Mouse (Mus musculus) midbrain, embryonic 13.5 days (tissue): ENCODE measurements around the gene Gm45837. TPM values are rescaled to one million over a fixed set of nuclear protein-coding genes. Genes with fewer than 3 reads are reported as not detected.

ENCODE experiments used
- ATAC-seq: fragments of 200-750 bp; cut with Nextera tagmentation; 2 replicates; pipeline ENCODE4 v1.8.0; 2017; ENCODE audit warnings: mild to moderate bottlenecking, moderate TSS enrichment, moderate library complexity
- H3K27ac ChIP-seq: fragments of 300-500 bp; sonication (generic); 2 replicates; pipeline ENCODE4 v1.5.1; 2015; ENCODE audit warnings: inconsistent platforms, mild to moderate bottlenecking, moderate library complexity
- H3K27me3 ChIP-seq: fragments of 300-500 bp; sonication (generic); 2 replicates; pipeline ENCODE4 v1.6.1; 2015; ENCODE audit warnings: mild to moderate bottlenecking, inconsistent platforms
- H3K36me3 ChIP-seq: fragments of 300-500 bp; sonication (generic); 2 replicates; pipeline ENCODE4 v1.6.1; 2015; ENCODE audit warnings: mild to moderate bottlenecking, inconsistent platforms
- H3K4me1 ChIP-seq: fragments of 300-500 bp; sonication (generic); replicated peaks from 2 replicates; pipeline ENCODE4 v1.6.1; 2015; ENCODE audit warnings: inconsistent platforms
- H3K4me2 ChIP-seq: fragments of 300-500 bp; sonication (generic); replicated peaks from 2 replicates; pipeline ENCODE4 v1.6.1; 2015; ENCODE audit warnings: moderate library complexity, mild to moderate bottlenecking, inconsistent platforms
- H3K4me3 ChIP-seq: fragments of 300-500 bp; sonication (generic); replicated peaks from 2 replicates; pipeline ENCODE4 v1.5.1; 2015; ENCODE audit warnings: mild to moderate bottlenecking, inconsistent platforms
- H3K9ac ChIP-seq: fragments of 300-500 bp; sonication (generic); replicated peaks from 2 replicates; pipeline ENCODE4 v1.6.1; 2015; ENCODE audit warnings: mild to moderate bottlenecking, inconsistent platforms
- H3K9me3 ChIP-seq: fragments of 300-500 bp; sonication (generic); 2 replicates; pipeline ENCODE4 v1.6.1; 2016; ENCODE audit warnings: mild to moderate bottlenecking, inconsistent platforms
- WGBS: fragments of 180-500 bp; shearing (Covaris S2); methylation state at CpG from one replicate; pipeline ENCODE4 v1.1.7; 2015; 5-methylcytosine and 5-hydroxymethylcytosine counted together
- polyA plus RNA-seq: library from polyadenylated mRNA; unstranded; fragments of >200 nt; fragmentation: Nextera tagmentation; extraction: Ambion mirVana; gene quantifications from 2 replicates; pipeline ENCODE4 v1.2.1, GENCODE M21; 2015

The Gm45837 gene
- polyA plus RNA-seq, 1 experiment from 2014 or later: not detected

DNA sequence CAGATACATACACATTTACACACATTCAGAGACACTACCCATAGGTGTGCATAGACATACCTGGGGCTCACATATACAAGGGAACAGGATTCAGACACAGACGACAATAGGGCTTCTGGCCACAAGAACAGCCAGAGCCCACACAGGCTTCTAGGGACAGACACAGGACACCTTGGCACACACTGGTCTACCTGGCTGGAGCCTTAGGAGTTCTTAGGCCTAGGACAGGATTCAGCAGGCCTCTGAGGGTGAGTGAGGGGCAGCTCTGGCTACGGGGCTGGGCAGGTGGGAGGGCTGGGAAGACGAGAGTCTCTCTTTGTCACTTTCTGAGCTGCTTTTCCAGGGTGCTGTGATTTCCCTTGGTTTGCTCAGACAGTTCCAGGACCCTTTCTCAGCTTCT lies 32.4 kb upstream of the Gm45837 start:
- Histone ChIP-seq H3K9me3 (no peaks in the 10 kb centered on the region), H3K4me3 (no peak overlapping the region), H3K4me1 (peaks cover 14% of the 10 kb centered on the region), H3K9ac (no peak overlapping the region), H3K36me3 (no peaks in the 10 kb centered on the region), H3K27me3 (no peaks in the 10 kb centered on the region), H3K4me2 (peak overlapping the region; percentile 1; the same call in 1 of the 2 replicates), H3K27ac (no peak overlapping the region)
- ATAC-seq: no peak
- WGBS: 53% methylated on average over 3 of the region's 3 CpGs

DNA sequence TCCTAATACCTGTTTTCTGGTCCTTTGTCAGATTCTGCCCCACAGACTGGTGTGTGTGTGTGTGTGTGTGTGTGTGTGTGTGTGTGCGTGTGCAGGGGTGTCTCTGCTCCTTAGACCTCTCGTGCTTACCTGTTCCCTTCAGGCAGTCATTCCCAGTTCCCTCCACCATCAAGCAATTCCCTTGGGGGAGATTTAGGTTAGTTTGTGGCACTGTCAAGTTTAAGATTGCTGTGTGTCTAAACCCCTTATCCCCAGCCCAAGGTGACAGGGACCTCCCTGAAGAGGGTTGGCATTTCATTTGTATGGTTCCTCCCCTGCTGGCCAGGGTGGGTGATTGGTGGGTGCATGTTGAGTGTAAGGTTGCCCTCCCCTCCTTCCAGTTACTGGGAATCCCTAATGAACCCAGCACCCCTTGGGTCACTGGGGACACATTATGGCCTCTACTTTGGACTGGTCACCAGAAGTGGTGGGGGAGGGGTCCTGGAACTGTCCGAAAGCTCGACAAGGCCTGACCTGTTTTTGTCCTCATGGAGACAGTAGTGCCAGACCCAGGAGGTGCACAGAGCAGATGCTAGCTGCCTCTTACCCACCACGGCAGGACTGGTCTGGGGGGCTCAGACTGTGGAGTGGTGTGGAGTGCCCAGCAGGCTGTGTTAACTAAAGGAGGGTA lies 31.8 kb upstream of the Gm45837 start:
- Histone ChIP-seq H3K9ac (no peak overlapping the region), H3K4me3 (no peak overlapping the region), H3K36me3 (no peaks in the 10 kb centered on the region), H3K4me1 (peaks cover 12% of the 10 kb centered on the region), H3K27me3 (no peaks in the 10 kb centered on the region), H3K27ac (no peak overlapping the region), H3K4me2 (0 out of 2 replicates have a peak overlapping the region, but pooled peaks have one; percentile 1), H3K9me3 (no peaks in the 10 kb centered on the region)
- ATAC-seq: no peak
- 70% methylated on average over 5 of the region's 5 CpGs for WGBS

DNA sequence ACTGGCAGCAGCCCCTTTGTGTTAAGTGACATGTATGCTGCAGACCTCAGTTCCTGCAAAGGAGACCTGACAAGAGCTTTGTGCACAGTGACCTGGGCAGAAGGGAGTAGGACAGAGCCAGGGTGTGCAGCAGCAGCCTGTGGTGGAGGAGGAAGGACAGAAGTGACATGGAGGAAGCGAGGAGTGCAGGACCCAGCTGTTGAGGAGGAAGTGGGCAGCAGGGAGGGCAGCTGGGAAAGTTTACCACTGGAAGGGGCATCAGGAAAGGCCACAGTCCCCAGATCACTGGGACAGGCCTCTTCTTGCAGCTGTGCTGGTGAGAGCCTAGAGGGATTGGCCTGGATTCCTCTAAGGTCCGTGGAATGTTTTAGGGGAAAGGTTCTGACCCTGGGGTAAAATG lies 31.0 kb upstream of the Gm45837 start:
- no peaks in the 10 kb centered on the region for H3K36me3 ChIP-seq
- no peak overlapping the region for H3K27ac ChIP-seq
- no peak for ATAC-seq
- no peak overlapping the region for H3K4me2 ChIP-seq
- H3K4me1 ChIP-seq: peaks cover 11% of the 10 kb centered on the region
- no peaks in the 10 kb centered on the region for H3K27me3 ChIP-seq
- 91% methylated on average over 2 of the region's 2 CpGs for WGBS
- no peak overlapping the region for H3K4me3 ChIP-seq
- no peak overlapping the region for H3K9ac ChIP-seq
- no peaks in the 10 kb centered on the region for H3K9me3 ChIP-seq

DNA sequence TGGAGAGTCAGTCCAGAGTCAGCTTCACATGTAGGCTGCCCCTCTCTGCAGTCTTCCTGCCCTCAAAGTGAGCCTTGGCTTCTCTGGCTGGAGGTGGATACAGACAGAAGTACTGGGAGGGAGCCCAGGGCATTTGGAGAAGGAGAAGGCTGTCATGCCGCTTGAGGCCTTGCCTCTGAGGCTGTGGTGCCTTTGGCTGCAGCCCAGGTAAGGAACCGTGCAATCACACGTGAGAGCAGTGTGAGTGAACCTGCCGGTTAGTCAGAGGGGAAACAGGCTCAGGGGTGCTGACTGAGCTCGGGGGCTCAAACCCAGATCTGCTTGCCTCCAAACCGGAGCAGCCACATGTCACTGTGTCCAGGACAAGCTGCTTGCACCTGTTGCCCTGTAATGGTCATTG lies 29.2 kb upstream of the Gm45837 start:
- ATAC-seq: no peak
- no peak overlapping the region for H3K27ac ChIP-seq
- H3K36me3 ChIP-seq: no peaks in the 10 kb centered on the region
- H3K9me3 ChIP-seq: no peaks in the 10 kb centered on the region
- peaks cover 18% of the 10 kb centered on the region for H3K4me1 ChIP-seq
- WGBS: 82% methylated on average over 6 of the region's 6 CpGs
- no peak overlapping the region for H3K4me2 ChIP-seq
- H3K4me3 ChIP-seq: no peak overlapping the region
- H3K27me3 ChIP-seq: no peaks in the 10 kb centered on the region
- no peak overlapping the region for H3K9ac ChIP-seq

DNA sequence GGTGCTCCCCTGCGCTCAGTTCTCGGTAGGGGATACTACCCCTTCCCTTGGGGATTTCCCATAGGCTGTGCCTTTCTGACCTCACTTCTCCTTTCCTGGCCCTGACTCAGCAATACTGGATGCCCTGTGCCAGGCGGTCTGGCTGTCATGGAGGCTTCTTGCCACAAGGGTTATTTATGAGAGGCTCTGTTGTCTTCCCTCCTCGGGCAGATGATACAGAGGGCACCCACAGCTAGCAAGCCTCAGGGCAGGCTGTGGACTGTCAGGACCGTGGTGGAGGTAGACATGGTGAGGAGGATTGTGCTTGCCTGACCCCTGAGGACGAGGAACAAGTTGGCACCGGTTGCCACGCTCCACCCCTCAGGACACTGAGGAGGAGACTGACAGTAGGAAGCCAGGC lies 28.3 kb upstream of the Gm45837 start:
- WGBS: 76% methylated on average over 8 of the region's 8 CpGs

DNA sequence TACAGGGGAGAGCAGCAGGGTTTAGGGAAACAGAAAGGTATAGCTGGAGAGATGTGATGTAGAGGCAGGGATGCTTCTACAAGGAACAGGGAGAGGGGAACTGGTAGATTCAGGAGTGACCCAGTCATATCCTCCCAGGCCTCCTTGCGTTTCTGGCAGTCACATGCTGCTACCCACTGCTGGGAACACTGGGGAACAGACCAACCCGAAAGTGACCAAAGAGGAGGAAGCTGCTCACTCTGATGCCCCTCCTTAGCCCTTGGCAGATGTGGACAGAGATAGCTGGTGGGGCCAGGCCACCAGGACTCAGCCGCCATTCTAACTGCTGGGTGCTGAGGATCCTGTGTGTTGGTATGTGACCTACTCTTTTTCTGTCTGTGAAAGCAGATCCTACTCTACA lies 26.9 kb upstream of the Gm45837 start:
- no peaks in the 10 kb centered on the region for H3K9me3 ChIP-seq
- no peak overlapping the region for H3K4me2 ChIP-seq
- no peaks in the 10 kb centered on the region for H3K36me3 ChIP-seq
- H3K4me3 ChIP-seq: no peak overlapping the region
- 0 out of 2 replicates have a peak, but pooled peaks cover 7% of the 10 kb centered on the region for H3K4me1 ChIP-seq
- WGBS: 74% methylated on average over 3 of the region's 3 CpGs
- no peaks in the 10 kb centered on the region for H3K27me3 ChIP-seq
- no peak overlapping the region for H3K27ac ChIP-seq
- no peak for ATAC-seq
- H3K9ac ChIP-seq: no peak overlapping the region

More for the DNA sequence above, 28.3 kb upstream of the Gm45837 start:
- H3K27ac ChIP-seq: no peak overlapping the region
- no peaks in the 10 kb centered on the region for H3K9me3 ChIP-seq
- no peaks in the 10 kb centered on the region for H3K27me3 ChIP-seq
- H3K9ac ChIP-seq: no peak overlapping the region
- no peak overlapping the region for H3K4me2 ChIP-seq
- H3K36me3 ChIP-seq: no peaks in the 10 kb centered on the region
- no peak overlapping the region for H3K4me3 ChIP-seq
- peaks cover 18% of the 10 kb centered on the region for H3K4me1 ChIP-seq
- no peak for ATAC-seq

DNA sequence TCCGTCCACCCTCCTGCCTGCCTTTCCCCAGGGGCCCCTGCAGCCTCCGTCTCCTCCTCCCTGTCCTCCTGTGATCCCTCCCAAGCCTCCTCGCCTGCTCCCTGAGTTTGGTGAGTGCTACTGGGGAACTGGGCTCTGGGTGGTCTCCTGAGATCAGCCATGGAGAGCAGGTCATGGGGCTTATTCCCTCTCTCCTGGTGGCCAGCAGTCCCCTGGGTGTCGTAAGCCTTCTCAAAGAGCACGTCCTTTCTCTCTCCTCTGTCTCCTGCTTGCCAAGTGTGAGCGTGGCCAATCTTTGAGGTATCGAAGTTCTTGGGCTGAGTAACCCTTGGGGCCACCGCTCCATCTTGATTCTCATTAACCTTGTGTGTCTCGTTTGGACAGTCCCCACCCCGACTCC lies 25.8 kb upstream of the Gm45837 start:
- no peak overlapping the region for H3K27ac ChIP-seq
- H3K4me1 ChIP-seq: 0 out of 2 replicates have a peak, but pooled peaks cover 7% of the 10 kb centered on the region
- 67% methylated on average over 10 of the region's 10 CpGs for WGBS
- no peak overlapping the region for H3K4me3 ChIP-seq
- ATAC-seq: no peak
- no peaks in the 10 kb centered on the region for H3K9me3 ChIP-seq
- H3K9ac ChIP-seq: no peak overlapping the region
- H3K36me3 ChIP-seq: no peaks in the 10 kb centered on the region
- no peaks in the 10 kb centered on the region for H3K27me3 ChIP-seq
- H3K4me2 ChIP-seq: no peak overlapping the region

DNA sequence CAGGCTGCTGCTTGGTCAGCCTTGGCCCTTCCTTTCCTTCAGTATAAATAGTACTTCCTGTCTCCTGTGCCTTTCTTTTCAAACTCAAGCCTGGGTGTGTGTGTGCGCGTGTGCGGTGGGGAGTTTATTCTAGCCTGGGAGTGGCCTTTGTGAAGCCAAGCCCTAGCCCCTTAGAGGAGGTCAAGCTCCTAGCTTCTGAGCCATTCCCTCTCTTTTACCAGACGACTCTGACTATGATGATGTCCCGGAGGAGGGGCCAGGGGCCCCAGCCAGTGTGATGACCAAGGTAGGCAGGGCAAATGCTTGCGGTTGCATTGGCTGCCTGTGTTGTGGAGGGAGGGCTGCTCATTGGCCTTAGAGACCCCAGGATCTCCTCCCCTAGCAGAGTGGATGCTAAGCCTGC lies 25.4 kb upstream of the Gm45837 start:
- no peak overlapping the region for H3K9ac ChIP-seq
- no peak for ATAC-seq
- no peaks in the 10 kb centered on the region for H3K36me3 ChIP-seq
- no peak overlapping the region for H3K27ac ChIP-seq
- no peak overlapping the region for H3K4me3 ChIP-seq
- WGBS: 49% methylated on average over 6 of the region's 6 CpGs
- no peaks in the 10 kb centered on the region for H3K27me3 ChIP-seq
- 0 out of 2 replicates have a peak, but pooled peaks cover 7% of the 10 kb centered on the region for H3K4me1 ChIP-seq
- no peaks in the 10 kb centered on the region for H3K9me3 ChIP-seq
- H3K4me2 ChIP-seq: no peak overlapping the region

DNA sequence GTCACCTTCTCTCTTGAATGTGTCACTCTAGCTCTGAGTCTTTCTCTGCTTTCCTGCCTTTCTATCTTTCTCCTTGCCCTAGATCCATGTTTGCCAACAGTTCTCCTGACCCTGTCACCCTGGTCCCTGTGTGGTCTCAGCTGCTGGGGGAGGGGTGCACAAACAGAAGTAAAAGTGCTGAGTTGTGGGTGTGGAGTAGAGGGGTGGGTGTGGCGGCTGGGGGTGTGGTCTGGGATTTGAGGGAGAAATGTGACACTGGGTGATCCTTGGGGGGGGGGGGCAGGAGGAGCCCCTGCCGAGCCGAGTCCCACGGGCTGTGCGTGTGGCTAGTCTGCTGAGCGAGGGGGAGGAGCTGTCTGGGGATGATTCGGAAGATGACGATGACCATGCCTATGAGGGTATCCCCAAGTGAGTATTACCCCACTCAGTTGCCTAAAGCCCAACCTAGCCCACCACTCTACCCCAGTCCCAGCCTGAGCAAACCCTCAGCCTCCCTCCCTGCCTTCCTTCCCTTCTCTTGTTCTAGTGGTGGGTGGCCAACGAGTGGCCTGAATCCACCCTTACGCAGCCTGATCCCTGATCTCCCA lies 24.7 kb upstream of the Gm45837 start:
- ATAC-seq: no peak
- 71% methylated on average over 10 of the region's 10 CpGs for WGBS

DNA sequence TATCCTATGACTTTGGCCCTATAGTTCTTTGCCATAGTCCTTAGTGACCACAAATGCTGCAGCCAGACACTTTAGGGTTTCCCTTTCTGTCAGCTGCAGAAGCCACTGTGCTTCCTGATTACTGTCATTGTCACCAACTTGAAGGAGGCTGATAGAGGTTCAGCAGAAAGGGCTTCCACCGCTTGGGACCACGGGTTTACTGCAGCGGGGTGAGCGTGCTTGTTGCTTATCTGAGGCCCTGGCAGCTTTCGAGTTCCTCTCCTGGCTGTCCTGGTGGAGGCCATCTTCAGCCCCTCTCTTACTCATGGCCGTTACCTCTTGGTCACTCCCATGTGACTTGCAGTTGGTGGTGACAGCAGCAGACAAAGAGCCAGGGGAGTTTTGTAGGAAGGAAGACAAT lies 21.4 kb upstream of the Gm45837 start:
- Histone ChIP-seq H3K36me3 (no peaks in the 10 kb centered on the region), H3K27ac (no peak overlapping the region), H3K4me3 (no peak overlapping the region), H3K4me1 (peaks cover 27% of the 10 kb centered on the region), H3K9ac (no peak overlapping the region), H3K9me3 (no peaks in the 10 kb centered on the region), H3K4me2 (no peak overlapping the region), H3K27me3 (no peaks in the 10 kb centered on the region)
- WGBS: 88% methylated on average over 6 of the region's 6 CpGs
- no peak for ATAC-seq

More for the DNA sequence above, 24.7 kb upstream of the Gm45837 start:
- Histone ChIP-seq H3K36me3 (no peaks in the 10 kb centered on the region), H3K4me3 (no peak overlapping the region), H3K27me3 (no peaks in the 10 kb centered on the region), H3K9ac (no peak overlapping the region), H3K9me3 (no peaks in the 10 kb centered on the region), H3K4me2 (no peak overlapping the region), H3K27ac (no peak overlapping the region), H3K4me1 (0 out of 2 replicates have a peak, but pooled peaks cover 7% of the 10 kb centered on the region)

DNA sequence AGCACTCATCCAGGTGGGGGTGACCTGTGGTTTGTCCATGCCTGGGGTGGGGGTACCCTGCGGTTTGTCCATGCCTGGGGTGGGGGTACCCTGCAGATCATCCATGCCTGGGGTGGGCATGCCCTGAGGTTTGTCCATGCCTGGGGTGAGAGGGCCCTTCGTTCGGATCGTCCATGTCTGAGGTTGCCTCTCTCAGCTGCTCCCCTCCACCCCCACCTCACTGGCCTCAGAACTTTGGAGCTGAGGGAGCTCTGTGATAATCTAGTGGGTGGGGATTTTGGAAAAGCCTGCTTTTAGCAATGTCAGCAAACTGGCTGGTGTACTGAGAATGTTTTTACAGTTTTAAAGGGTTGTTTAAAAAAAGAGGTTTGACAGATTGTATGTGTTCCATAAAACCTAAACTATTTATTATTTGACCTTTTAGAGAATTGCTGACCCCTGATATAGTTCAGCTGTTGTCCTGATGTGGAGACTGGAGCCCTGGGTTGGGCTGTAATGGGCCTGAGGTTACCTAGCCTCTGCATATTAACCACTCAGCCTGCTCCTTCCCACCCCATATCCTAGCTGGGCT lies 18.7 kb upstream of the Gm45837 start:
- H3K9ac ChIP-seq: no peak overlapping the region
- no peaks in the 10 kb centered on the region for H3K36me3 ChIP-seq
- H3K4me1 ChIP-seq: peaks cover 21% of the 10 kb centered on the region
- ATAC-seq: no peak
- no peak overlapping the region for H3K4me3 ChIP-seq
- no peak overlapping the region for H3K27ac ChIP-seq
- no peaks in the 10 kb centered on the region for H3K27me3 ChIP-seq
- H3K4me2 ChIP-seq: no peak overlapping the region
- H3K9me3 ChIP-seq: no peaks in the 10 kb centered on the region
- 86% methylated on average over 4 of the region's 4 CpGs for WGBS

DNA sequence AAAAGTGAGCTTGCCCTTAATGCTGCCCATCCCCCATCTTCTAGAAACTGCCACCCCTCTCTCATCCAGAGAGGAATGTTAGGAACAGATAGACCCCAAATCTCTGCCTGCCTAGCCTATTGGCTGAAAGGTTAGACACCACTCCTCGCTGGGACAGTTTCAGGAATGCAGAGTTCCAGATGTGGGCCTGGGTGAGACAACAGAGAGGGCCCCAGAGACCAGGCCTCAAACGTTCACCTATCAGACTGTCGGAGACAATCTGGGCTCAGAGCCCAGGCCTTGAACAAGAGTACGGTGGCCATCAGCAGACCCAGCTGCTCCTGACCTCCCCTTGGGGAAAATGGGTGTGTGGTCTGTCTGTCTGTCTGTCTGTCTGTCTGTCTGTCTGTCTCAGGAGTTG lies 17.7 kb upstream of the Gm45837 start:
- peaks cover 21% of the 10 kb centered on the region for H3K4me1 ChIP-seq
- no peak overlapping the region for H3K4me3 ChIP-seq
- WGBS: 69% methylated on average over 4 of the region's 4 CpGs
- H3K9me3 ChIP-seq: no peaks in the 10 kb centered on the region
- H3K36me3 ChIP-seq: no peaks in the 10 kb centered on the region
- H3K27ac ChIP-seq: no peak overlapping the region
- no peak overlapping the region for H3K9ac ChIP-seq
- no peaks in the 10 kb centered on the region for H3K27me3 ChIP-seq
- no peak overlapping the region for H3K4me2 ChIP-seq
- no peak for ATAC-seq
